Mouse (Mus musculus) 3T3-L1 (cell line): Measurements from ENCODE around the gene Plk5.

ENCODE experiments used
- DNase-seq: peaks from one replicate; pipeline ENCODE4 v3.0.0-alpha.2; 2015; ENCODE audit warnings: low read depth, low spot score

Gene Plk5

GRCm38 (mm10) chr10:80412656-80413541 is 56.6 kb downstream of the Plk5 start:
- no peak for DNase-seq
